Mouse (Mus musculus) intestine, embryonic 14.5 days (tissue): ENCODE measurements around the gene Smco1. TPM values are rescaled to one million over a fixed set of nuclear protein-coding genes. Genes with fewer than 3 reads are reported as not detected.
A peak's percentile ranks its signal among the peaks of the same experiment; 100 is the strongest.
"Not testable (repeated sequence)": the region's sequence is repeated elsewhere in the genome, so short reads cannot be mapped to it uniquely, and the experiment has no call there.

ENCODE experiments used
- ATAC-seq: fragments of 200-750 bp; cut with Nextera tagmentation; replicated peaks from 2 replicates; pipeline ENCODE4 v1.8.0; 2017; ENCODE audit warnings: low read depth, moderate number of reproducible peaks, moderate TSS enrichment, moderate library complexity; ENCODE audit not compliant: low FRiP score, low TSS enrichment
- DNase-seq: peaks from one replicate; pipeline ENCODE4 v3.0.0-alpha.2; 2018; ENCODE audit warnings: low spot score
- H3K27ac ChIP-seq: fragments of 300-500 bp; sonication (generic); 2 replicates; pipeline ENCODE4 v1.5.1; 2014; ENCODE audit warnings: low read depth, mild to moderate bottlenecking, control low read depth
- H3K27me3 ChIP-seq: fragments of 300-500 bp; sonication (generic); replicated peaks from 2 replicates; pipeline ENCODE4 v1.6.1; 2014; ENCODE audit warnings: low read length, control low read depth; ENCODE audit not compliant: control insufficient read depth, insufficient read depth
- H3K36me3 ChIP-seq: fragments of 300-500 bp; sonication (generic); 2 replicates; pipeline ENCODE4 v1.6.1; 2014; ENCODE audit warnings: low read length, control low read depth; ENCODE audit not compliant: control insufficient read depth, insufficient read depth
- H3K4me1 ChIP-seq: fragments of 300-500 bp; sonication (generic); replicated peaks from 2 replicates; pipeline ENCODE4 v1.6.1; 2014; ENCODE audit warnings: low read length, control low read depth, mixed read lengths; ENCODE audit not compliant: control insufficient read depth, insufficient read depth
- H3K4me2 ChIP-seq: fragments of 300-500 bp; sonication (generic); 2 replicates; pipeline ENCODE4 v1.6.1; 2014; ENCODE audit warnings: low read length
- H3K4me3 ChIP-seq: fragments of 300-500 bp; sonication (generic); 2 replicates; pipeline ENCODE4 v1.5.1; 2014; ENCODE audit warnings: low read depth, low read length, control low read depth, mixed read lengths
- H3K9ac ChIP-seq: fragments of 300-500 bp; sonication (generic); 2 replicates; pipeline ENCODE4 v1.6.1; 2014; ENCODE audit warnings: mild to moderate bottlenecking, low read length
- H3K9me3 ChIP-seq: fragments of 300-500 bp; sonication (generic); 2 replicates; pipeline ENCODE4 v1.6.1; 2016; ENCODE audit warnings: low read length, control low read depth; ENCODE audit not compliant: control insufficient read depth
- WGBS: fragments of 180-500 bp; shearing (Covaris S2); extraction: QIAGEN DNeasy Blood & Tissue Kit; methylation state at CpG from one replicate; pipeline ENCODE4 v1.1.7; 2014; 5-methylcytosine and 5-hydroxymethylcytosine counted together
- polyA plus RNA-seq: library from polyadenylated mRNA; unstranded; fragments of >200 nt; fragmentation: Nextera tagmentation; extraction: Ambion mirVana; gene quantifications from 2 replicates; pipeline ENCODE4 v1.2.1, GENCODE M21; 2014

Smco1 gene
- polyA plus RNA-seq, 1 experiment from 2014 or later, result not detected

GRCm38 (mm10) chr16:32246952-32247370 lies 24.3 kb upstream of the Smco1 start, which contains the start of the genes Fbxo45 and Wdr53:
TSS of gene Fbxo45 (minus strand) at chr16:32247158.
TSS of gene Wdr53 (plus strand) at chr16:32247227.
- Histone ChIP-seq H3K36me3 (peaks cover 3% of the 10 kb centered on the region; the same call in 1 of the 2 replicates), H3K4me3 (peak within 1 kb of the TSS; percentile 96), H3K27ac (peak within 1 kb of the TSS; percentile 84), H3K4me1 (peaks cover 16% of the 10 kb centered on the region), H3K4me2 (peak within 1 kb of the TSS; percentile 72), H3K9me3 (no peaks in the 10 kb centered on the region), H3K9ac (peak within 1 kb of the TSS; percentile 82), H3K27me3 (no peaks in the 10 kb centered on the region)
- peak; percentile 98 for ATAC-seq
- WGBS, result under 1% methylated on average over 46 of the region's 48 CpGs
- DNase-seq, result peak; percentile 95

GRCm38 (mm10) chr16:32264225-32264624 lies 7.0 kb upstream of the Smco1 start:
- not testable (repeated sequence) for ATAC-seq, H3K27ac ChIP-seq, DNase-seq, H3K9me3 ChIP-seq, H3K36me3 ChIP-seq, H3K4me3 ChIP-seq, H3K9ac ChIP-seq, H3K27me3 ChIP-seq, H3K4me1 ChIP-seq, H3K4me2 ChIP-seq
- WGBS, result 89% methylated on average over 2 of the region's 2 CpGs

GRCm38 (mm10) chr16:32273338-32273737 lies 2.1 kb downstream of the Smco1 start:
- Histone ChIP-seq H3K27ac (no peak overlapping the region), H3K4me1 (peaks cover under 1% of the 10 kb centered on the region; the same call in 1 of the 2 replicates), H3K4me2 (no peak overlapping the region), H3K4me3 (no peak overlapping the region), H3K27me3 (no peaks in the 10 kb centered on the region), H3K36me3 (no peaks in the 10 kb centered on the region), H3K9ac (no peak overlapping the region), H3K9me3 (no peaks in the 10 kb centered on the region)
- ATAC-seq, result no peak
- no peak for DNase-seq
- WGBS, result 53% methylated on average over 9 of the region's 9 CpGs

GRCm38 (mm10) chr16:32275041-32275440 lies 3.8 kb downstream of the Smco1 start:
- peaks cover 7% of the 10 kb centered on the region for H3K4me1 ChIP-seq
- no peaks in the 10 kb centered on the region for H3K27me3 ChIP-seq
- H3K4me3 ChIP-seq, result no peak overlapping the region
- 0 out of 2 replicates have a peak, but pooled peaks cover 1% of the 10 kb centered on the region for H3K36me3 ChIP-seq
- ATAC-seq, result no peak
- H3K27ac ChIP-seq, result no peak overlapping the region
- no peak overlapping the region for H3K4me2 ChIP-seq
- 92% methylated on average over 6 of the region's 6 CpGs for WGBS
- no peak for DNase-seq
- H3K9ac ChIP-seq, result no peak overlapping the region
- peaks cover 4% of the 10 kb centered on the region; the same call in 1 of the 2 replicates for H3K9me3 ChIP-seq

GRCm38 (mm10) chr16:32275830-32276229 lies 4.6 kb downstream of the Smco1 start:
- Histone ChIP-seq H3K9me3 (peaks cover 7% of the 10 kb centered on the region; the same call in 1 of the 2 replicates), H3K27me3 (no peaks in the 10 kb centered on the region), H3K36me3 (0 out of 2 replicates have a peak, but pooled peaks cover 4% of the 10 kb centered on the region), H3K4me3 (no peak overlapping the region), H3K27ac (no peak overlapping the region), H3K9ac (no peak overlapping the region), H3K4me2 (no peak overlapping the region), H3K4me1 (peaks cover 7% of the 10 kb centered on the region)
- 85% methylated on average over 1 of the region's 1 CpGs for WGBS
- no peak for DNase-seq
- ATAC-seq, result no peak

- Histone ChIP-seq H3K4me1 (peaks cover 7% of the 10 kb centered on the region), H3K27me3 (no peaks in the 10 kb centered on the region), H3K36me3 (peaks cover 11% of the 10 kb centered on the region; the same call in 1 of the 2 replicates), H3K9me3 (peaks cover 7% of the 10 kb centered on the region; the same call in 1 of the 2 replicates), H3K27ac (peak within 1 kb of the TSS; percentile 98), H3K9ac (peak within 1 kb of the TSS; percentile 96), H3K4me2 (peak within 1 kb of the TSS; percentile 62), H3K4me3 (peak within 1 kb of the TSS; percentile 77)
- DNase-seq (peak; percentile 94), ATAC-seq (peak; percentile 92)
- under 1% methylated on average over 75 of the region's 75 CpGs for WGBS
Observed at GRCm38 (mm10) chr16:32277308-32278256, 6.3 kb downstream of the Smco1 start, which contains the start of gene Rnf168. TSS of gene Rnf168 (plus strand) at chr16:32277459.

GRCm38 (mm10) chr16:32278396-32278795 lies 7.1 kb downstream of the Smco1 start:
- H3K9me3 ChIP-seq, result peaks cover 7% of the 10 kb centered on the region; the same call in 1 of the 2 replicates
- H3K9ac ChIP-seq, result peak overlapping the region; percentile 96
- 0 out of 2 replicates have a peak overlapping the region, but pooled peaks have one; percentile 98 for H3K27ac ChIP-seq
- peak overlapping the region; percentile 62 for H3K4me2 ChIP-seq
- ATAC-seq (no peak), DNase-seq (no peak)
- peaks cover 19% of the 10 kb centered on the region for H3K36me3 ChIP-seq
- peak overlapping the region; percentile 77 for H3K4me3 ChIP-seq
- WGBS, result 50% methylated on average over 7 of the region's 7 CpGs
- peaks cover 7% of the 10 kb centered on the region for H3K4me1 ChIP-seq
- H3K27me3 ChIP-seq, result no peaks in the 10 kb centered on the region

GRCm38 (mm10) chr16:32280211-32280610 lies 8.9 kb downstream of the Smco1 start:
- Histone ChIP-seq H3K9ac (no peak overlapping the region), H3K27me3 (no peaks in the 10 kb centered on the region), H3K4me3 (no peak overlapping the region), H3K27ac (no peak overlapping the region), H3K9me3 (peaks cover 7% of the 10 kb centered on the region; the same call in 1 of the 2 replicates), H3K4me1 (peaks cover 7% of the 10 kb centered on the region), H3K4me2 (0 out of 2 replicates have a peak overlapping the region, but pooled peaks have one; percentile 8), H3K36me3 (peaks cover 37% of the 10 kb centered on the region)
- no peak for ATAC-seq
- no peak for DNase-seq
- 93% methylated on average over 8 of the region's 8 CpGs for WGBS
